Mouse (Mus musculus): ENCODE data around the gene Tbxas1. TPM values are rescaled to one million over a fixed set of nuclear protein-coding genes. Genes with fewer than 3 reads are reported as not detected.

Gene Tbxas1
- polyA plus RNA-seq, 1 experiment from 2014 or later, result 2.3 TPM

- Histone ChIP-seq H3K4me3 (no peak overlapping the region), H3K4me1 (peaks cover 3% of the 10 kb centered on the region; the same call in 1 of the 2 replicates), H3K27ac (no peak overlapping the region), H3K9me3 (no peaks in the 10 kb centered on the region), H3K9ac (no peak overlapping the region), H3K27me3 (replicated peaks) (no peaks in the 10 kb centered on the region), H3K36me3 (replicated peaks) (no peaks in the 10 kb centered on the region), H3K4me2 (no peak overlapping the region)
- WGBS, result 79% methylated on average over 4 of the region's 4 CpGs
- ATAC-seq (replicated peaks), result no peak
Measured at GRCm38 (mm10) chr6:39024631-39025030, 149.4 kb downstream of the Tbxas1 start.

GRCm38 (mm10) chr6:39025038-39025437 lies 149.8 kb downstream of the Tbxas1 start:
- no peaks in the 10 kb centered on the region for H3K36me3 ChIP-seq (replicated peaks)
- no peak overlapping the region for H3K4me2 ChIP-seq
- WGBS, result 84% methylated on average over 7 of the region's 7 CpGs
- H3K9me3 ChIP-seq, result no peaks in the 10 kb centered on the region
- no peak overlapping the region for H3K4me3 ChIP-seq
- H3K27ac ChIP-seq, result no peak overlapping the region
- no peak for ATAC-seq (replicated peaks)
- no peak overlapping the region for H3K9ac ChIP-seq
- H3K4me1 ChIP-seq, result peaks cover 3% of the 10 kb centered on the region; the same call in 1 of the 2 replicates
- H3K27me3 ChIP-seq (replicated peaks), result no peaks in the 10 kb centered on the region

- no peaks in the 10 kb centered on the region for H3K4me1 ChIP-seq
- H3K9me3 ChIP-seq, result no peaks in the 10 kb centered on the region
- H3K4me3 ChIP-seq, result no peak overlapping the region
- no peak overlapping the region for H3K9ac ChIP-seq
- H3K27me3 ChIP-seq (replicated peaks), result no peaks in the 10 kb centered on the region
- no peak overlapping the region for H3K4me2 ChIP-seq
- ATAC-seq (replicated peaks), result no peak
- H3K27ac ChIP-seq, result no peak overlapping the region
- no peaks in the 10 kb centered on the region for H3K36me3 ChIP-seq (replicated peaks)
- 74% methylated on average over 4 of the region's 4 CpGs for WGBS
Measured at GRCm38 (mm10) chr6:39030714-39031113, 155.5 kb downstream of the Tbxas1 start.

- Histone ChIP-seq H3K9me3 (no peaks in the 10 kb centered on the region), H3K9ac (no peak overlapping the region), H3K36me3 (replicated peaks) (no peaks in the 10 kb centered on the region), H3K4me3 (no peak overlapping the region), H3K27me3 (replicated peaks) (no peaks in the 10 kb centered on the region), H3K27ac (no peak overlapping the region), H3K4me1 (no peaks in the 10 kb centered on the region), H3K4me2 (no peak overlapping the region)
- WGBS, result 83% methylated on average over 7 of the region's 7 CpGs
- ATAC-seq (replicated peaks), result no peak
Measured at GRCm38 (mm10) chr6:39033676-39034075, 158.5 kb downstream of the Tbxas1 start.

GRCm38 (mm10) chr6:39035039-39035438 lies 159.8 kb downstream of the Tbxas1 start:
- no peak overlapping the region for H3K4me3 ChIP-seq
- H3K27me3 ChIP-seq (replicated peaks), result no peaks in the 10 kb centered on the region
- H3K36me3 ChIP-seq (replicated peaks), result no peaks in the 10 kb centered on the region
- H3K4me1 ChIP-seq, result no peaks in the 10 kb centered on the region; the same call in none of the 2 replicates
- H3K9me3 ChIP-seq, result no peaks in the 10 kb centered on the region
- no peak overlapping the region for H3K4me2 ChIP-seq
- ATAC-seq (replicated peaks), result no peak
- H3K27ac ChIP-seq, result no peak overlapping the region
- no peak overlapping the region for H3K9ac ChIP-seq
- 87% methylated on average over 6 of the region's 6 CpGs for WGBS

- Histone ChIP-seq H3K4me1 (no peaks in the 10 kb centered on the region; the same call in none of the 2 replicates), H3K9ac (no peak overlapping the region), H3K36me3 (replicated peaks) (no peaks in the 10 kb centered on the region), H3K27ac (no peak overlapping the region), H3K4me2 (no peak overlapping the region), H3K9me3 (no peaks in the 10 kb centered on the region), H3K27me3 (replicated peaks) (no peaks in the 10 kb centered on the region), H3K4me3 (no peak overlapping the region)
- 78% methylated on average over 4 of the region's 4 CpGs for WGBS
- ATAC-seq (replicated peaks), result no peak
Measured at GRCm38 (mm10) chr6:39036204-39036603, 161.0 kb downstream of the Tbxas1 start.

DNA sequence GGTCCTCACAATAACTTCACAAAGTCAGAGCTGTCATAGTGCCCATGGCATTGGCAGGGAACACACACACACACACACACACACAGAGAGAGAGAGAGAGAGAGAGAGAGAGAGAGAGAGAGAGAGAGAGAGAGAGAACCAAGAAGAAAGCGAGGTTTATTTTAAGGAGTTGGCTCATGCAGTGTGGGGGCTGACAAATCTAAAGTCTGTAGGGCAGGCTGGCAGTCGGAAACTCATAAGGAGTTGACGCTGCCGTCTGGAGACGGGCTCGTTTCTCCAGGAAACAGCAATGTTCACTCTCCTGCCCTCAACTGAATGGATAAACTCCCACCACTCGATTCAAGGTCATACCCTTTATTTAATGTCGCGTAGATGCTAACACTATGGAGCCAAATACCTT lies 165.2 kb downstream of the Tbxas1 start:
- no peaks in the 10 kb centered on the region; the same call in none of the 2 replicates for H3K4me1 ChIP-seq
- H3K9me3 ChIP-seq, result no peaks in the 10 kb centered on the region
- no peak overlapping the region for H3K9ac ChIP-seq
- H3K4me2 ChIP-seq, result no peak overlapping the region
- ATAC-seq (replicated peaks), result no peak
- H3K27me3 ChIP-seq (replicated peaks), result no peaks in the 10 kb centered on the region
- no peaks in the 10 kb centered on the region for H3K36me3 ChIP-seq (replicated peaks)
- H3K27ac ChIP-seq, result no peak overlapping the region
- 86% methylated on average over 9 of the region's 9 CpGs for WGBS
- no peak overlapping the region for H3K4me3 ChIP-seq

- WGBS, result 55% methylated on average over 5 of the region's 5 CpGs
Measured at GRCm38 (mm10) chr6:39049141-39049540, 173.9 kb downstream of the Tbxas1 start.

GRCm38 (mm10) chr6:39050836-39051235 lies 175.6 kb downstream of the Tbxas1 start:
- H3K9ac ChIP-seq, result no peak overlapping the region
- no peak overlapping the region for H3K4me3 ChIP-seq
- no peak overlapping the region for H3K27ac ChIP-seq
- no peaks in the 10 kb centered on the region for H3K9me3 ChIP-seq
- no peak overlapping the region for H3K4me2 ChIP-seq
- peaks cover 3% of the 10 kb centered on the region; the same call in 1 of the 2 replicates for H3K4me1 ChIP-seq
- no peaks in the 10 kb centered on the region for H3K36me3 ChIP-seq (replicated peaks)
- H3K27me3 ChIP-seq (replicated peaks), result no peaks in the 10 kb centered on the region
- 84% methylated on average over 6 of the region's 6 CpGs for WGBS
- no peak for ATAC-seq (replicated peaks)

More at GRCm38 (mm10) chr6:39049141-39049540, 173.9 kb downstream of the Tbxas1 start:
- H3K4me2 ChIP-seq, result no peak overlapping the region
- H3K9me3 ChIP-seq, result no peaks in the 10 kb centered on the region
- no peak overlapping the region for H3K27ac ChIP-seq
- H3K36me3 ChIP-seq (replicated peaks), result no peaks in the 10 kb centered on the region
- no peak overlapping the region for H3K9ac ChIP-seq
- H3K4me3 ChIP-seq, result no peak overlapping the region
- 0 out of 2 replicates have a peak, but pooled peaks have one; percentile 13 for ATAC-seq (replicated peaks)
- H3K4me1 ChIP-seq, result peaks cover 3% of the 10 kb centered on the region; the same call in 1 of the 2 replicates
- no peaks in the 10 kb centered on the region for H3K27me3 ChIP-seq (replicated peaks)

- ATAC-seq (replicated peaks), result no peak
- WGBS, result 81% methylated on average over 9 of the region's 9 CpGs
- Histone ChIP-seq H3K27me3 (replicated peaks) (no peaks in the 10 kb centered on the region), H3K27ac (no peak overlapping the region), H3K36me3 (replicated peaks) (no peaks in the 10 kb centered on the region), H3K4me3 (no peak overlapping the region), H3K4me2 (no peak overlapping the region), H3K9ac (no peak overlapping the region), H3K9me3 (no peaks in the 10 kb centered on the region), H3K4me1 (peaks cover 3% of the 10 kb centered on the region; the same call in 1 of the 2 replicates)
Measured at GRCm38 (mm10) chr6:39051799-39052556, 176.8 kb downstream of the Tbxas1 start.

DNA sequence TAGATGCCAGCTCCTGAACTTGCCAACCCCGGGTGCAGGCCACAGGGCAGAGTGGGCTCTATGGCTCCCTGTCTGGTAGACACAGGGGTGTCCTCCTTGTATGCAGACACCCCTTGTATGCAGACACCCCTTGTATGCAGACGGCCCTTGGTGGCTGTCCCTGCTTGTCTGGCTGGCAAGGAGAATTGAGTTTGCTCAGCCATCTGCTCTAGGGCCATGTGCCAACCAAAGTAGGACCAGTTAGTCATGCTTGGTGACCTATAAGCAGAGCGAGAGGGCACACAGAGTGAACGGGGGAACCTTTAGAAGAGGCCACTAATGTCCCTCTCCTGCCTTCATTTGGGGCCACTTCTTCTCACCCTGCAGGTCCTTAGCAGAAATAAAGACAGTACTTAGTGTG lies 177.4 kb downstream of the Tbxas1 start:
- no peak overlapping the region for H3K4me2 ChIP-seq
- no peak overlapping the region for H3K27ac ChIP-seq
- WGBS, result 85% methylated on average over 4 of the region's 4 CpGs
- no peaks in the 10 kb centered on the region for H3K27me3 ChIP-seq (replicated peaks)
- ATAC-seq (replicated peaks), result no peak
- no peaks in the 10 kb centered on the region for H3K36me3 ChIP-seq (replicated peaks)
- H3K9me3 ChIP-seq, result no peaks in the 10 kb centered on the region
- H3K9ac ChIP-seq, result no peak overlapping the region
- peaks cover 3% of the 10 kb centered on the region; the same call in 1 of the 2 replicates for H3K4me1 ChIP-seq
- H3K4me3 ChIP-seq, result no peak overlapping the region

- Histone ChIP-seq H3K27ac (no peak overlapping the region), H3K9ac (no peak overlapping the region), H3K4me3 (no peak overlapping the region), H3K36me3 (replicated peaks) (no peaks in the 10 kb centered on the region), H3K4me1 (no peaks in the 10 kb centered on the region), H3K4me2 (no peak overlapping the region), H3K27me3 (replicated peaks) (no peaks in the 10 kb centered on the region), H3K9me3 (no peaks in the 10 kb centered on the region)
- 79% methylated on average over 13 of the region's 13 CpGs for WGBS
- no peak for ATAC-seq (replicated peaks)
Measured at GRCm38 (mm10) chr6:39054206-39054864, 179.1 kb downstream of the Tbxas1 start.
